Mouse (Mus musculus) WW6 (cell line): ENCODE data around the gene Spint1.

Source experiments
- DNase-seq: peaks from one replicate; pipeline ENCODE4 v3.0.0-alpha.2; 2013; ENCODE audit warnings: low read depth, low spot score

The Spint1 gene

GRCm38 (mm10) chr2:119237210-119237870 lies at the start of gene Spint1:
Spint1 (plus strand) TSS chr2:119237362.
- peak; percentile 40 for DNase-seq

DNA sequence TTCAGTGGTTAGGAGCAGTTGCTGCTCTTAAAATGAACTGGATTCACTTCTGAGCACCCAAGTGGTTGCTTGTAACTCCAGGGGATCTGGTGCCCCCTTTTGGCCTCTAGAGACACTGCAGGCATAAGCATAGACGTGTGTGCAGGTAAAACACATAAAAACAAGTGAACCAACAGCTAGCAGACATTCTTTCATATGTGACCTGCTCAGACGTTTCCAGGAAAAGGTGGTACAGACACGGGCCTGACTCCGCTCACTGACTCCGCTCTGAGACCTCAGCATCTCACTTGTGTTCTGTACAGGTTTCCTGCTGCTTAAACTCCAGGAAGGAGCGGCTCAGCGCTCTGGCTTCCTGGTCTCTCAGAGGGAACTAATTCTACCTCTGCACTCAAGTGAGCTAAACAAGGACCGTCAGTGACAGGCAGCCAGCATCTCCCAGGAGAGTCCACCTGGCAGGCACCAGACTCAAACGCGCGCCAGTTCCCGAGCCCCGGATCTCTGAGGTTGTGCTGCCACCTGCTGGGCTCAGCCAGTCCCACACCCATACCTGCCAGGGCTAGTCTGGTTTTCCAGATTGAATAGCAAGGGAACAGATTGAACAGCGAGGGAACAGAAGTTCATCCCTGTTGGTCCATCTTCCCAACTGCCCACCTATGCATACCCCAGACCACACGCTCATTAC lies 48.0 kb upstream of the Spint1 start:
- no peak for DNase-seq

DNA sequence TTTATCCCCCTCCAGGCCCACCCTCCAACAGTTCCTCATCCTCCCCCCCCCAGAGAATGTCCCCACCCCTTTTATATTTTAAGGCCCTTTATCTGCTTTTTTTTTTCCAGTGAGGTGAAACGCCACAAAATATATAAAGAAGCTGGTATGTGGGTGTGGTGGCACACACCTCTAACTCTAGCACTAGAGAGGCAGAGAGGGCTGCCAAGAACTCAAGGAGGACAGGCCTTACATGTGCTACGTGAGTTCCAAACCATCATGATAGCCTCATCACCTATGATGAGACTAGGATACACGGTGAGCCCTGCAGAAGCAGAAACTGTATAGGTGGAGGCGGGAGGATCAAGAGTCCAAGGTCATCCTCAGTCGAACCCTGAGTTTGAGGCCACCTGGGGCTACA lies 46.2 kb upstream of the Spint1 start:
- no peak for DNase-seq

DNA sequence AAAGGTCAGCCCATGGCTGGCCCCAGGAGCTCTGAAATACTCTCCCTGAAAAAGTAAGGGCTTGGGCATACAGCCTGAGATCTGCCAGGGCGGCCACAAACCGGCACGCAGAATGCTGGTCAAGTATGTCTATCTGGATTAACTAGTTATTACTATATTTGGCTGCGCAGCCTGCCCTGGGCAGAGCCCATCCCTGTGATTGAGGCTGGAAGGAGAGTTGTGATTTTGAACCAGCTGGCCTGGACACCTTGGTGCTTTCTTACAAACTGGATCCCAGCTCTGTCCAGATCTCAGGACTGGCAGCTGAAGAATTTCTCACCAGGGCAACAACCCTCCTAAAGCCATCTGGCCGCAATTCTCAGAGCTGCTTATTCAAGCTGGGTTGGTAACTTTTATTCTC lies 43.0 kb upstream of the Spint1 start:
- DNase-seq: no peak

DNA sequence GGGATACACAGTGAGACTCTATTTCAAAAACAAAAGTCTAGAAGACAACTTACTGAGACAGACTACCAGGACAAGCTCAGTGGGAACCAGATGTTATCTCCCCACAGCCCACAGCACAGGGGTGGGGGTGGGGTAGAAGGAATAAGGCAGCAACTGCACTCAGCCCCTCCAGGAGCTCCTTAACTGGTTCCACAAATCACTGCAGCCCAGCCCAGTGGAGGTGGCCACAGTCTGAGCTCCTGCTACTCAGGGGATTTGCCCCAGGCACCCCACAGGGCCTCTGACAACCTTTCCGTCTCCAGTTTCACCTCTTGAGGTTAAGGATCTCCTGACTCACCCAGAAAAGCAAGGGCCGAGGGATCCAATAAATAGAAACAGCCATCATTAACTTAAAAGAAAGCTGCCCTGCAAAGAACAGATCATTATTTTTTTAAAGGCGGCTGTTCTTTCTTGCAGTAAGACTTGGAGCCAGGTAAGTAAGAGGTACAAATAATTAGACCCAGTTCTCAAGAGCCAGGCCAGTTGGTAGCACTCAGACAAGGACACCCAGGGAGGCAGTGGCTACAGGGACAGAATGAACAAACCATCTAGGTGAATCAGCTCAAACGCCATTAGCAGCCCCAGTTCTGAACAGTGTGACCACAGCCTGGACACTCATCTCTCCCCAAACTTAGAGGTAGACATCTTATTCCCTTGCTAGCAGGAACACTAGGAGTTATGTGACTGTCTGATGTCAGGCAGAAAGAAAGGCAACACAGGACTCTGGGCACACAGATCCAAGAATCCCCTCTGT lies 40.6 kb upstream of the Spint1 start:
- no peak for DNase-seq

DNA sequence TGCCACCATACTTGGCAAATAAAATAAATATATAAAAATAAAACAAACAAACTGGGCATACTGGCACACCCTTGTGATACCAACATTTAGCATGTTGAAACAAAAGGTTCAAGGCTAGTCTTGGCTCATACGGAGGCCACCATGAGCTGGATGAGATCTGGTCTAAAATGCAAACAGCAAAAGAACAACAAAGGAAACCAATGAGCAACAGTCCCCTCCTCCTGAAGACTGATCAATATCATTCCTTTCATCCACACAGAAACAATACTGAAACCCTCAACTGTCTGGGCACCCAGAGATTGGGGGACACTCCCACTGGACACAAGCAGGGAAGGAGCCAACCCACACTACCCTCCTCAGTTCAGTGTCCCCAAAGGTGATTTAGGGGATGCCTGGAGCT lies 39.7 kb upstream of the Spint1 start:
- no peak for DNase-seq

DNA sequence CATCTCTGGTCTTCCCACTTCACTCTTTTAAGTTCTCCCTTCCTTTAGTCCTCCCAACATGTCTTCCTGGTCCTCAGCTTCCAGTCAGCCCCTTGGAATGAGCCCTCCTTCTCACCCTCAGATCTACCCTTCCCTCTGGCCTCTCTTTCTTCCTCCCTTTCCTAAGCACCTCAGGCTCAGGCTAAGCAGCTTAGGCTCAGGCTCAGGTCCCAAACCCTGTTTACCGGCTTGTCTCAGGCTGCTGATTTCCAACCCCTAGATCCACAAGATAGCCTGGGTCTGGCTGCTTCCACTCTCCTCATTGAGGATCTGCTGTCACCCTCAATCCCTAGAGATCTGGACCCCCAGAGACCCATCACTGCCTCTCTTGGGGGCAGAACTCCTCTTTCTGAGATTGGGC lies 39.1 kb upstream of the Spint1 start:
- DNase-seq: no peak

DNA sequence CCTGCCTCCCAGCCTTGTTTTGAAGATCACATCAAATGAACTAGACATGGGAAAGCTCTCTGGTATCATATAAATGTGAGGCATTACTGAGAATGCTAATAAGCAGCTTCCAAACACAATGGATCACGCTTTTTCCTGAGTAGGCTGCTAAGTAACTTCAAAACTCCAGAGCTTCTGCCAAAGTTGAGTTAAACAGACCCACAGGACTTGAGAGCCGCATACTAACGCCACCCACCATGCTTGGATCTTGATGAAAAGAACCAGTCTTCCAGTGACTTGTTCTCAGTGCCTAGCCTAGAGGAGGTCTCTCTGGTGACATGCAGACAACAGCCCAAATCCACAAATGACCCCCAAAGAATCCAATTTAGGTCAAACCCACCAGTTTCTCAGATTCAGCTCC lies 38.2 kb upstream of the Spint1 start:
- DNase-seq: no peak

- DNase-seq: no peak
Observed at GRCm38 (mm10) chr2:119202914-119203453, 34.2 kb upstream of the Spint1 start.

- DNase-seq: no peak
Observed at GRCm38 (mm10) chr2:119203871-119204460, 33.2 kb upstream of the Spint1 start.

DNA sequence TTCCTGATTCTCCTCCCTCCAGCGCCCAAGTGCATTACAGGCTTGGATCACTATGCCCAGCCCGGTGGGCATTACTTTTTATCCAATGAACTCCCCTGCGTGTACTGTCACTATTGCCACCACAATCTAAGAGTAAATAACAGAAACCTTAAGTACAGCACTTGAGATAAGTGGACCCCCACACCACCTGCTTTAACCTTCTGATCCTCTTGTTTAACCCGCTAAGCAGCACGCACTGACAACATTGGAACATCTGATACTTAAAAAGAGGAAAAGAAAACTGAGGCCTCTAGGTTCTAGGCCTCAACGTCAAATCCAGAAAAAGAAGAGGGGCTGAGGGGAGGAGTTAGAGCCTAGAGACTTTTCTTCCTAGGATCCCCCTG lies 29.2 kb upstream of the Spint1 start:
- no peak for DNase-seq

- DNase-seq: peak; percentile 86
Observed at GRCm38 (mm10) chr2:119208344-119209175, 28.6 kb upstream of the Spint1 start, which contains the start of the genes Zfyve19 and Dnajc17. Zfyve19 (plus strand) TSS chr2:119208617. Dnajc17 (minus strand) TSS chr2:119208795.

DNA sequence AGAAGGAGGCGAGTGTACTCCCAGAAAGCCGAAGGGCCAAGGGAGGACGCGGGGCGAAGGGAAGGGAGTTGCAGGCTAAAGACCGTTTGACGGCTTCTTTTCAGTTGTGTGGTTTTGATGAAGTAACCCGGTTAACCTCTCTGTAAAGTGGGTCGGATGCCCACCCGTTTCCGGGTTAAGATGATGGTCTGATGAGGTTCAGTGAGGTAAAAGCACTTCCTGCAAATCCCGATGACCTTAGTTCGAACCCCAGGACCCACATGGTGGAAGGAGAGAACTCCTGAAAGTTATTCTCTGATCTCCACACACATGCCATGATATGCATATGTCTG lies 28.0 kb upstream of the Spint1 start:
- DNase-seq: no peak

GRCm38 (mm10) chr2:119229775-119230704 lies 7.1 kb upstream of the Spint1 start, which contains the start of gene Ppp1r14d:
Ppp1r14d (minus strand) TSS chr2:119229906.
- DNase-seq: no peak

GRCm38 (mm10) chr2:119236682-119237209 lies 416 bp upstream of the Spint1 start:
- DNase-seq: peak; percentile 34

DNA sequence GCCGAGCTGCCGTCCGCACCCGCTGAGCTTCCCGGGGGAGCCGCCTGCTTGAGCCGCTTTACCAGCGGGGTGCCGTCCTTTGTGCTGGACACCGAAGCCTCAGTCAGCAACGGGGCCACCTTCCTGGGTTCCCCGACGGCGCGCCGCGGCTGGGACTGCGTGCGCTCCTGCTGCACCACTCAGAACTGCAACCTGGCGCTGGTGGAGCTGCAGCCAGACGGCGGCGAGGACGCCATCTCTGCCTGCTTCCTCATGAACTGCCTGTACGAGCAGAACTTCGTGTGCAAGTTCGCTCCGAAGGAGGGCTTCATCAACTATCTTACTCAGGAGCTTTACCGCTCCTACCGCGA lies 684 bp downstream of the Spint1 start:
- DNase-seq: peak; percentile 18

DNA sequence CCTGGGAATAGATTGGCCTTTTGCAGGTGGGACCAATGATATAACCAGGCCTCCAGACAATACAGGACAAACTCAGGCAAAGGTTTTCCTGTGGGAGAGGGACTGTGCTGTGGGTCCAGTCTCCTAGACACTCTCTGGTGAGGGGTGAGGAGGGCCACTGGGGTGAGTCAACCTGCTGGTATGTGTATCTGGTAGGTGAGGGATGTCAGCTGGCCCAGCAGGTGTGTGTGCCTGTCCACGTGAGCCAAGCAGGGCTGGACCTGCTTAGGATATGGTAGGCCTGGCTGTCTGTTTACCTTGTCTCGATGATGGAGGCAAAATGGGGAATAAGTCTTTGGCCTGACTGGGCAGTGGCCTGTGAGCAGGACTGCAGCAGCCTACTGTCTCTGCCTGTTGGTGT lies 1.5 kb downstream of the Spint1 start:
- no peak for DNase-seq

GRCm38 (mm10) chr2:119240075-119240818 lies 3.1 kb downstream of the Spint1 start:
- no peak for DNase-seq

GRCm38 (mm10) chr2:119240819-119241186 lies 3.6 kb downstream of the Spint1 start:
- DNase-seq: no peak
